Mouse (Mus musculus) MEL (cell line): Measurements from ENCODE around the gene Magt1.

Source experiments
- CTCF ChIP-seq, 3 experiments: IDR thresholded peaks in 2 of 3; conservative IDR thresholded peaks in 1 of 3; 2 replicates each; pipeline ENCODE4 v1.5.1; 2011 to 2012; ENCODE audit warnings: low read length in 3 of 3, low read depth in 2 of 3, mild to moderate bottlenecking in 2 of 3, improper control_type of control experiment in 1 of 3, inconsistent platforms in 1 of 3, mixed read lengths in 1 of 3, moderate library complexity in 1 of 3; ENCODE audit not compliant: control insufficient read depth in 1 of 3, insufficient read depth in 1 of 3, poor library complexity in 1 of 3, severe bottlenecking in 1 of 3
- EP300 ChIP-seq, 2 experiments: IDR thresholded peaks; 2 replicates each; pipeline ENCODE4 v1.6.1; 2011; ENCODE audit warnings: improper control_type of control experiment in 2 of 2, low read length in 2 of 2, low read depth in 1 of 2, mild to moderate bottlenecking in 1 of 2
- GABPA ChIP-seq: IDR thresholded peaks from 2 replicates; pipeline ENCODE4 v1.6.1; 2012; ENCODE audit warnings: low read depth, mild to moderate bottlenecking, inconsistent platforms, low read length, improper control_type of control experiment, moderate library complexity
- GATA1 ChIP-seq: IDR thresholded peaks from 2 replicates; pipeline ENCODE4 v1.6.1; 2011; ENCODE audit warnings: low read depth, low read length, improper control_type of control experiment
- JUND ChIP-seq: IDR thresholded peaks from 2 replicates; pipeline ENCODE4 v1.6.1; 2011; ENCODE audit warnings: low read depth, mild to moderate bottlenecking, improper control_type of control experiment, low read length
- MAFK ChIP-seq: IDR thresholded peaks from 2 replicates; pipeline ENCODE4 v1.6.1; 2011; ENCODE audit warnings: low read depth, mild to moderate bottlenecking, low read length, improper control_type of control experiment, borderline replicate concordance
- MEF2A ChIP-seq: IDR thresholded peaks from 2 replicates; pipeline ENCODE4 v1.6.1; 2014; ENCODE audit warnings: low read depth, mild to moderate bottlenecking, inconsistent platforms, low read length, improper control_type of control experiment; ENCODE audit not compliant: poor library complexity, insufficient replicate concordance, severe bottlenecking; ENCODE audit errors: extremely low read depth
- POLR2A ChIP-seq, 2 experiments: IDR thresholded peaks; 2 replicates each; pipeline ENCODE4 v1.6.1; 2011 to 2012; ENCODE audit warnings: low read length in 2 of 2, mild to moderate bottlenecking in 2 of 2, control low read depth in 1 of 2, improper control_type of control experiment in 1 of 2, low read depth in 1 of 2, moderate library complexity in 1 of 2; ENCODE audit not compliant: control insufficient read depth in 1 of 2, insufficient read depth in 1 of 2, poor library complexity in 1 of 2
- POLR2AphosphoS2 ChIP-seq: IDR thresholded peaks from 2 replicates; pipeline ENCODE4 v1.6.1; 2011; ENCODE audit warnings: low read length, improper control_type of control experiment
- RAD21 ChIP-seq: IDR thresholded peaks from 2 replicates; pipeline ENCODE4 v1.6.1; 2011; ENCODE audit warnings: mild to moderate bottlenecking, low read depth, low read length, improper control_type of control experiment
- SIN3A ChIP-seq: IDR thresholded peaks from 2 replicates; pipeline ENCODE4 v1.6.1; 2012; ENCODE audit warnings: low read length, improper control_type of control experiment, inconsistent platforms
- USF1 ChIP-seq: IDR thresholded peaks from 2 replicates; pipeline ENCODE4 v1.6.1; 2014; ENCODE audit warnings: low read depth, mild to moderate bottlenecking, inconsistent platforms, low read length, improper control_type of control experiment, moderate library complexity
- ZC3H11A ChIP-seq: IDR thresholded peaks from 2 replicates; pipeline ENCODE4 v1.6.1; 2012; ENCODE audit warnings: low read depth, mild to moderate bottlenecking, inconsistent platforms, low read length, improper control_type of control experiment
- ZNF384 ChIP-seq: IDR thresholded peaks from 2 replicates; pipeline ENCODE4 v1.6.1; 2012; ENCODE audit warnings: low read depth, mild to moderate bottlenecking, inconsistent platforms, low read length, improper control_type of control experiment

GRCm38 (mm10) chrX:106013217-106013616 is 1.5 kb upstream of the Magt1 start:
- TF ChIP-seq CTCF (IDR thresholded peaks at IDR 0.05 in 2 of 3, conservative IDR thresholded peaks at IDR 0.05 in 1 of 3; ENCODE audit: control insufficient read depth in 1 of 3, insufficient read depth in 1 of 3, low read depth in 2 of 3, low read length in 3 of 3, poor library complexity in 1 of 3, severe bottlenecking in 1 of 3): peak; percentile 26 to 63 (median 36); a peak in 5 of 6 replicates
- peak; percentile 55 for TF ChIP-seq RAD21
- peak; percentile 58; the same call in 1 of the 2 replicates for TF ChIP-seq SIN3A
- TF ChIP-seq POLR2A (IDR thresholded peaks at IDR 0.05; ENCODE audit: control insufficient read depth in 1 of 2, insufficient read depth in 1 of 2, low read depth in 1 of 2, low read length in 2 of 2, poor library complexity in 1 of 2): no peak
- TF ChIP-seq MEF2A: no peak
- peak; percentile 46 for TF ChIP-seq ZC3H11A
- no peak for TF ChIP-seq GABPA
- TF ChIP-seq USF1: no peak
- no peak for TF ChIP-seq EP300 (IDR thresholded peaks at IDR 0.05; ENCODE audit: low read depth in 1 of 2, low read length in 2 of 2)
- no peak for TF ChIP-seq MAFK
- no peak for TF ChIP-seq JUND
- peak; percentile 81 for TF ChIP-seq ZNF384
- no peak for TF ChIP-seq GATA1
- no peak for TF ChIP-seq POLR2AphosphoS2
